Mouse (Mus musculus): ENCODE data around the gene Dlgap3.

The Dlgap3 gene

GRCm38 (mm10) chr4:127168914-127169345, at the start of gene Dlgap3:
Gene Dlgap3 (plus strand): TSS chr4:127169204.
- in situ Hi-C loops (cut with MboI): no loop called here

GRCm38 (mm10) chr4:127123391-127123790, 45.6 kb upstream of the Dlgap3 start, which contains the start of gene Tmem35b:
Gene Tmem35b (plus strand): TSS chr4:127123691.
- in situ Hi-C loops (cut with MboI): no loop called here

- in situ Hi-C loops (cut with MboI): no loop called here
Measured at GRCm38 (mm10) chr4:127124331-127124730, 44.7 kb upstream of the Dlgap3 start.

GRCm38 (mm10) chr4:127125834-127126463, 43.1 kb upstream of the Dlgap3 start:
- in situ Hi-C loops (cut with MboI): no loop called here

DNA sequence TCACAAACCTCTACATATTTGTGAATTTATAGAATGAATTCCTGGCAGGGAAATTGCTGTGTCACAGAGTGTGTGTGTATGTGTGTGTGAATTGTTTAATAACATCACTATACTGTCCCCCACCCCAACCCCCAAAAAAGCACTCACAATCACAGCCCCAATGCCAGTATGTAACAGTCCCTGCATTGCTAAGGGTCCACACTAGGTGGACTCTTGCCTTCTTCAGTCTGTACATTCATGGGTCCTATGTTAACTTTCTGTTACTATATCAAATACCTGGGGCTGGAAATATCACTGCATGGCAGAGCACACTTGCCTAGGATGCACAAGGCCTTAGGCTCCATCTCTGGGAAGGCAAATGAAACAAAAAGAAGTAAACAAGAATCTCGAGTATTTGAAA, 34.3 kb upstream of the Dlgap3 start:
- in situ Hi-C loops (cut with MboI): no loop called here

- in situ Hi-C loops (cut with MboI): no loop called here
Measured at GRCm38 (mm10) chr4:127137591-127137990, 31.4 kb upstream of the Dlgap3 start.

DNA sequence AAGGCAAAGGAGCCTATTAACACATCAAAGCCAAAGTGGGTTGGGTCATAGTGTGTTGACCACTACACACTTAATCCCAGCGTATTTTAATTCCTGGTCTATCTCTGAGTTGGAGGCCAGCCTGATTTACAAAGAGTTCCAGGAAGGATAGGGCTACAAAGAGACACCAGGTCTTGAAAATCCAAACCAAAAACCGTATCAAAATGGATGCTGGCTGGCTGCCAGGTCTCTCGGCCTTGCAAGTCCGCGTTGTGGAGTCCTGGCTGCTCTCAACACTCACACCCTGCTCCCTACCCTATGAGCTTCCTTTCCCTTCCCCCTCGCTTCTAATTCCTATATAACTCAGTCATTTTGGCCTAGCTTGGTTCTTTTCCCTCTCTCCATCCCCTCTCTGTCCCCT, 30.5 kb upstream of the Dlgap3 start:
- in situ Hi-C loops (cut with MboI): no loop called here

DNA sequence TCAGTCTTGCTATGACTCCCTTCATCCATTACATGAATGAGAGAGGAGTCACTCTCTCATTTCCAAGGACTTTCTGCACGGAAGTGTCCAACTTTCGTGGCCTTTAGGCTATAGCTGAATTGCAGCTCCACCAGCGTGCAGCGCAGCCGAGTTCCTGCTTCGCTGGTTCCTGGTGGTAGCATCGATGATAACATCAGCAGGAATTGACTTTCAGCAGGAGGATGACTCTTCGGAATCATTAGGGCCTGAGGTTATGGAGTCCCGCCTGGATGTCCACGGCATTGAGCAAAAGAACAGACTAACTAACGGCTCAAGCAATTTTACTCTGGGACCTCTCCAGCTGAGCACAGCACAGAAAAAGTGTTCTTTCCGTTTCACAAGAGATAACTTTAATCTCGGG, 19.0 kb upstream of the Dlgap3 start:
- in situ Hi-C loops (cut with MboI): no loop called here

GRCm38 (mm10) chr4:127153345-127153744, 15.7 kb upstream of the Dlgap3 start:
- in situ Hi-C loops (cut with MboI): no loop called here

GRCm38 (mm10) chr4:127155757-127156156, 13.2 kb upstream of the Dlgap3 start:
- in situ Hi-C loops (cut with MboI): no loop called here

- in situ Hi-C loops (cut with MboI): no loop called here
Measured at GRCm38 (mm10) chr4:127157746-127158145, 11.3 kb upstream of the Dlgap3 start.

DNA sequence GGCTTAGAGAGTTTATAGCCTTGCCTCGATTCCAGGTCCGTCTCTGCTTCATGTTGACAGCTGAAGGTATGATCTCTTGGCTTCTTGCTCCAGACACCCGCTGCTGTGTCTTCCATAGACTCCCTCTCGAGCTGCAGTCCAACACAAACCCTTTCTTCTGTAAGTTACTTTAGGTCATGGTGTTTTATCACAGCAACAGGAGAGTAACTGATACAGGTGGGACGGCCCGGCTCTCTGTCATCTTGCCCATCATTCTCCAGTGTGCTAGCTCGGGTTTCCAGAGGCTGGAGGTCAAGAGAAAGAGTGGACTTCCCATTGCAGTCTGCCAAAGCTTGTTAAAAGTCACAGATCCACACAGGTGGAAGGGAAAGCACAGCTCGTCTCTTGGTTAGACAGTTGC, 5.1 kb upstream of the Dlgap3 start:
- in situ Hi-C loops (cut with MboI): no loop called here

DNA sequence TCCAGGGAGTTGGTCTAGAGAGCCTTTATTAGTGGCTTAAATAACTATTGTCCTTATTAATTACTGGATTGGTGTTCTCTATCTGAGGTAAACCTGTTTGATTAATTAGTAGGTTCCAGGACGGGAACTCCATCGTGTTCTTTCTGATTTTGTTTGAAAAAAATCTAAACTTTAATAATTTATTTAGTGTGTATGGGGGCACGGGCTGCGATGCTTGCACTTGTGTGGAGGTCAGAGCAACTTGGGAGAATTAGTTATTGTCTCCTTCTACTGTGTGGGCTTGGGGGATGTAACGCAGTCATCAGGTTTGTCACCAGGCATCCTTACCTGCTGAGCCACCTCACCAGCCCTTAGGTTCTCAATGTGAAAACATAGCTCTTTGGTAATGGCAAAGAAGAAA, 1.9 kb upstream of the Dlgap3 start:
- in situ Hi-C loops (cut with MboI): no loop called here

- in situ Hi-C loops (cut with MboI): no loop called here
Measured at GRCm38 (mm10) chr4:127167731-127168130, 1.3 kb upstream of the Dlgap3 start.

GRCm38 (mm10) chr4:127168211-127168913, 642 bp upstream of the Dlgap3 start:
- in situ Hi-C loops (cut with MboI): no loop called here

GRCm38 (mm10) chr4:127169346-127170221, 580 bp downstream of the Dlgap3 start:
- in situ Hi-C loops (cut with MboI): no loop called here

DNA sequence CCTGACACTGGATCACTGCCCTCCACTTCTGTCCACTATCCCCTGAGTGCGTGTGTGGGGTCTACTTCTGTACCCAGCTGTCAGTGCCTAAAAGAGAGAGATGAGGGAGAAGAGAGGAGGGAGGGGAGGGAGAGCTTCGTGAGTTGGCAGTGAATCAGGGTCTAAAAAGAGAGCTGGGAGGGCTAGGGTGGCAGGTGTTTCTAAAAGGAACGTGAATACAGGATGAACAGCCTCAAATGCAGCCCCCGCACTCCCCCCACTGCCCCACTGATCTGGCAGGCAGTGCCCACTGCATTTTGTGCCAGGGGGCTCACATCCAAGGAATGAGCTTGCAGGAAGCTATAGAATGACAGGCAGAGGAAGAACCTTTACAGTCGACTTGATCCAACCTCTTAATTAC, 1.9 kb downstream of the Dlgap3 start:
- in situ Hi-C loops (cut with MboI): no loop called here

- in situ Hi-C loops (cut with MboI): no loop called here
Measured at GRCm38 (mm10) chr4:127171341-127171905, 2.4 kb downstream of the Dlgap3 start.

- in situ Hi-C loops (cut with MboI): no loop called here
Measured at GRCm38 (mm10) chr4:127172119-127172518, 3.1 kb downstream of the Dlgap3 start.

GRCm38 (mm10) chr4:127172614-127173013, 3.6 kb downstream of the Dlgap3 start:
- in situ Hi-C loops (cut with MboI): no loop called here

- in situ Hi-C loops (cut with MboI): no loop called here
Measured at GRCm38 (mm10) chr4:127173461-127173860, 4.5 kb downstream of the Dlgap3 start.
